Mouse (Mus musculus): ENCODE results near the gene Cgrrf1. TPM values are rescaled to one million over a fixed set of nuclear protein-coding genes. Genes with fewer than 3 reads are reported as not detected.

Gene Cgrrf1
- total RNA-seq, 2 experiments from 2014 or later: 38.2 to 39.0 TPM

DNA sequence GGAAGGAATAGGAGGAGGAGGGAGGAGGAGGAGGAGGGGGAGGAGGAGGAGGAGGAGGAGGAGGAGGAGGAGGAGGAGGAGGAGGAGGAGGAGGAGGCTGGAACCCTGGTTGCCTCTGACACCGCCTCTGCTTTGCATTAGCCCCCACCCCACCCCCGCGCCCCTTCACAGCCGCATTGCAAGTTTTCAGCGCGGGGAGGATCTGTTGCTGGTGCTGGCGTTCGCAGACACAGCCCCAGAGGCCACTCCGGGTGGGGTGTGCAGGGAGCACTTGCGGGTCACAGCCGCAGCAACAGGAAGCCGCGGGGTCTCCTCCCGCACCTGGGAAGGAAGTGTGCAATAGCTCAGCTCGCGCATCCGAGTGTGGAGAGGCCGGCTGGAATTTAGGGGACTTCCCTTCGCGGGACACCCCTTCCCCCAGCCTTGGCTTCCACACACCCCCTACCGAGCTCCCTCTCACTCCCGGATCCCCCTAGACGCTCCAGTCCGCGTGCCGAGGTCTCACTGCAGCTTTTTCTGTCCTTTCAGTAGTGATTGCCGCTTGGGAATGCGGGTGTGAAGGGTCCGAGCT lies 52.0 kb downstream of the Cgrrf1 start:
- intact Hi-C loops (cut with DNase I; ENCODE audit: low total_unique reads): loop anchor here (5.0 kb wide), 1 partner anchor 118 kb away; no protein-coding TSS in a partner anchor

DNA sequence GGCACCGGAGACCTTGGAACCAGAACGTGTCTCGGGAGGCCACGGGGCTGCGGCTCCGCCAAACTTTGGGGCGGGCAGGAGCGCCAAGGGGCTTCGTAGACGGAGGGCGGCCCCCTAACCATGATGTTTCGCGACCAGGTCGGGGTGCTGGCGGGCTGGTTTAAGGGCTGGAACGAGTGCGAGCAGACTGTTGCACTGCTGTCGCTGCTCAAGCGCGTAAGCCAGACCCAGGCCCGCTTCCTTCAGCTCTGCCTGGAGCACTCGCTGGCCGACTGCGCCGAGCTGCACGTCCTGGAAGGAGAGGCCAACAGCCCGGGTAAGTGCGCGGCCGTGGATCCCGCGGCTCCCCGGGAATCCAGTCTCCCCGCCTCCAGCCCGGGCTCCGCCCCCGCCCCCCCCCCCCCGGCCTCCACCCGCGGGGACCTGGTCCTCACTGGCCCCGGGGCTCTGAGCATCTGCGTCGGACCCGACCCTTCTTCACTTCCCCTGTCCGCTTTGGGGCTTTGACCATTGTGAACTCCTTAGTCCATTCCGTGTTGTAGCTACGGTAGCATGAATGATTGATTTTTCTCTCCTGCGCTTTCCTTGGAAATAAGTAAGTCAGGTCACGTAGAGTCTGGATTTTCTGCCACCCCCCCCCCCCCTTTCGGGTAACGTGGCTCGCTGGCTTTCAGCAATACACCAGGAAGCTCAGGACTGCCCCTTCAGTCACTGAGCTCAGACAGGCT lies 52.9 kb downstream of the Cgrrf1 start:
- intact Hi-C loops (cut with DNase I; ENCODE audit: low total_unique reads): loop anchor here (5.0 kb wide), 2 partner anchors 47 to 117 kb away; no protein-coding TSS in a partner anchor
- DNase-seq: peak; percentile 69

More for the DNA sequence above, 52.0 kb downstream of the Cgrrf1 start:
- DNase-seq: peak; percentile 45

DNA sequence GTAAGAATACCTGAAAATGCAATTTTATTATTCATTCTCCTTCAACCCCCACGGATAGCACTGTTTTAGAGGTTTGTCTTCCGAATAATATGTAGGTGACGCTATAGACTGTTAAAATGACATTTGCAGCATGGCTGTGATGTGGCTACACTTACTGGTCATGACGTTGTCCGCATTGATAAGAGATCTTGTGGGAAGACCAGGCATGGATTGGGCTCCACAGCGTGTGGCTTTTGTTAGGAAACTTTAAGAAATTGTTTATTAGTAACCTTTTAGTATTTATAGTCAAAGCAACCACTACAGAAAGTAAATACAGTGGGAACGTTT lies 53.5 kb downstream of the Cgrrf1 start:
- intact Hi-C loops (cut with DNase I; ENCODE audit: low total_unique reads): loop anchor here (5.0 kb wide), 1 partner anchor 47 kb away; no protein-coding TSS in a partner anchor
- no peak for DNase-seq

DNA sequence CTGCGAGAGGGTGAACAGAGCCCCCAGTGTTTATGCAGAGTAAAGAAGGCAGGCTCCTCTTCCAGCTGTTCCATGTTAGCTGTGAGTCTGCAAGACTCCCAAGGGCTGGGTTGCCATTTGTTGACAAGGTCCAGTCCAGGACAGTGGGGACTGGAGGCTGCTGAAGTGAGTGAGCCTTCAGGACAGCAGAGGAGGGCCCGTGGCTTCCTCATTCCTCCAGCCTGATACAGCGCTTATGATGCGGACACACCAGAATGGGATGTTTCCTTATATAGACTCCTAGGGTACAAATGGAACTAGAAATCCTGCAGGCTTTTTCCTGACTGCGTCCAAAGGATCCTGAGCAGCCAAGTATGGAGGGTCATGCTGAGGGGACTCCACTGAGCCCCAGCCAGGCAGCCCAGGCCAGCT lies 54.0 kb downstream of the Cgrrf1 start:
- DNase-seq: peak; percentile 35
- intact Hi-C loops (cut with DNase I; ENCODE audit: low total_unique reads): loop anchor here (5.0 kb wide), 1 partner anchor 46 kb away; no protein-coding TSS in a partner anchor

DNA sequence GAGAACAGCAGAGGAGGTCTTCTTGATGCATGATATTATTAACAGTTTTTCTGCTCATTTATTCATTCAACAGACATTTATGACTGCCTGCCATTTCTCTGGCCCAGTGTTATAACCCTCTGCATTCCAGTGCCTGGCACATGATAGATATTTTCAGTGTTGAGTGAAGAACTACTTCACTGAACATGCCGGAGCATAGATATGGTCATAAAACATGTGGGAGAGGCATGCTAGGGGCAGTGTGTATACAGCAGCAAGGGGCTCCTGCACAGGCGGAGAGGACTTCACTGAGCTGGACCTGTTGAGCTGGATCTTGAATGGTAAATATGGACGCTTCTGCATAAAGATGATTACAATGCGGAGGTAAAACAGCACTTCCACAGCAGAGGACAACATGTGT lies 57.2 kb downstream of the Cgrrf1 start:
- intact Hi-C loops (cut with DNase I; ENCODE audit: low total_unique reads): loop anchor here (5.0 kb wide), 1 partner anchor 43 kb away; no protein-coding TSS in a partner anchor
- no peak for DNase-seq

DNA sequence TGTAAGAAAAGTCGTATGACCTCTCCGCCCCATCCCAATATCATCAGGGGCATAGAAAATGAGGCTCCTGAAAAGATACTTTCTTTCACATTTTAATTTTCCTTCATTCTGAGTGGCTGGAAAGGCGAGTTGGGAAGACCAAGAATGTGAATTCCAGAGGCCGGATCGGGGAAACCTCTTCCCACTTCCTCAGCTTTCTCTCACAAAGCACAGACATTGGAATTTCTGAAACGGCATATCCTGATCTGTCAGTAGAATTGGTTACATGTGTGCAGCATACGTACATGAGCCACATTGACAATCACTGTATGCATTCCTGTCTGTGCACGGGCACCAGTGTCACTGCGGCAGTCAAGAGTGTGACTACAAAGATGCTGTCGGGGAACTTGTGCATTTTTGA lies 62.0 kb downstream of the Cgrrf1 start:
- intact Hi-C loops (cut with DNase I; ENCODE audit: low total_unique reads): no loop called here

DNA sequence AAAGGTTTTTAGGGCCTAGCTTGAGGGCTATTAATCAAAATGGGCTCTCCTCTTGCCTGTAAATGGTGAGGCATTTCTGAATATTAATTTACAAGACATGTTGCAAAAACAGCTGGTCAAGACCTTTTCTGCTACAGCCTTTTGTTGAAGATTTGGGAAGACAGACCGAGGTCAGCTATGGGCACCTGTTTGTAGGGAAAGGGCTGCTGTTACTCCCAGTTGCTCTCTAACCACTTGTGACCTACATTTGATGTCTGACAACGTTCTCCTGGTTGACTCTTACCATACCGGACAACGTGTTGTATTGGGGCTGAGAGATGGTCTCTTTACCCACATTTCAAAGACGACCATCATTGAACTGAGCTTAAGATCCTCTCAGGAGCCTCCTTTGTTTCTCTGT lies 66.0 kb downstream of the Cgrrf1 start:
- no peak for DNase-seq
- intact Hi-C loops (cut with DNase I; ENCODE audit: low total_unique reads): no loop called here

More for the DNA sequence above, 62.0 kb downstream of the Cgrrf1 start:
- no peak for DNase-seq

DNA sequence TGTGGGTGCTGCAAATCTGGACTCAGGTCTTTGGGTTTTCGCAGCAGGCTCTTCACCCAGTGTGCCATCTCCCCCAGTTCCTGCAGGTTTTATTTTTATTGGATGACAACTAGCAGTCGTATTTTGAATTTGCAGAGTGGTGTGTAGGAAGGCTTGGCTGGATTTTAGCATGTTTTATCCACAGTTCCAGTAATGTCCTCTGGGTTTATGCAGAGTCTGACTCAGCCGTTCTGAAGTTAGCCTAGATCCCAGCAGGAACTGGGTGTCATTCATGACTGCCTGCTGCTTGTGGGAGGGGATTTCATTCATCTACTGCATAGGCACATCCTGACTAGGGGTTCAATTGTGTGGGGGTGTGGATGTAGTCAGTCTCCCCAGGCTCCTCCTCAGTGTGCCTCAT lies 66.7 kb downstream of the Cgrrf1 start:
- intact Hi-C loops (cut with DNase I; ENCODE audit: low total_unique reads): no loop called here
- no peak for DNase-seq

DNA sequence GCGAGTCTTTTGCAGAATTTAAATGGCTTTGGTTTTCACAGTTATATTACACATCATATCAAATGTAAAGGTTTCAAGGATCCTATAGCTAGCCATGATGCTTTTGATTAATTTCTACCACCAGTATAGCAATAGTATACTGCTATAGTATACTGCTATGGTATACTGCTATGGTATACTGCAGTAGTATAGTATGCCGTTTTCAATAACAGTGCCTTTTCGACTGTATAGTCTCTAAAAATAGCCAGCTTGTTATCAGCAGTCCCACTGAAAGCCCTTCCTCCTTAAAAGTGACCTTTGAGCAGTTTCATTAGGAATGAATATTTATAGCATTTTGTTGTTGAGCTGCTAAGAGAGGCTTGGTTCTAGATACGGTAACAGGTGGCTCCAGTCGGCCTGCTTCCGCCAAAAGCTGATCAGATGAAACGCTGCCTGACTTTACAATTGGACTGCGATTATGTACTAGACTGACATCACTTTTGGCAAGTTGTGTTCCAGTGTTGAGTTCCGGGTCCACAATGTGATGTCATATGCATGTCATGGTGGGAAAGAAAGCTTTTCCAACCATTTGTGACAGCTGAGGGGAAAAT lies 70.7 kb downstream of the Cgrrf1 start:
- DNase-seq: no peak
- intact Hi-C loops (cut with DNase I; ENCODE audit: low total_unique reads): no loop called here

Other genes starting within 250 kb of the Cgrrf1 start
- 1 to 10 TPM; 2.1 to 2.8 TPM for gene Cdkn3, start 71.6 kb upstream of the Cgrrf1 start, total RNA-seq (2021)
- gene Cnih1, start 43.7 kb upstream of the Cgrrf1 start, total RNA-seq (2021): 10 to 100 TPM; 48.8 to 52.7 TPM
- gene Gmfb, start 9.9 kb upstream of the Cgrrf1 start, total RNA-seq (2021): 10 to 100 TPM; 24.7 to 27.9 TPM
- gene Samd4, start 50.7 kb downstream of the Cgrrf1 start, total RNA-seq (2021): 10 to 100 TPM; 29.2 to 42.4 TPM

All from gastrocnemius, postnatal 14 days (tissue).